Mouse (Mus musculus): Measurements from ENCODE around the gene Astl. TPM values are rescaled to one million over a fixed set of nuclear protein-coding genes. Genes with fewer than 3 reads are reported as not detected.

Gene Astl
- polyA plus RNA-seq, 1 experiment from 2014 or later: not detected

DNA sequence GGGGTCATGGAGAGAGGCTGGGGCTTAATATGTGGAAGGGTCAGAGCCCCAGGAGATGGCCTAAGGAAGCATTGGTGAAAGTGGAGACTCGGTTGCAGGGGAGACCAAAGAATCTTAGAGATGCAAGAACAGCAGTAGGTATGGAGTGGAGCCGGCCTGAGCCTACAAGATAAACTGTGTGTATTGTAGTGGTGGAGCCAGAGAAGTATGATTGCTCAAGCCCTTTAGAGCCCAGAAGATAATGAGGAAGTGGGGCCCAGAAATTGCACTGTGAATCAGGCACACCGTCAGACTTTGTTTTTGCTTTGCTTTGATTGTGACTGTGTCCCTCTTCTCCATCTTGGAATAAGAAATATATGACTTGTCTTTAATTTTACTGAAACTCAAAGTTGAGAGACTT, 52.9 kb downstream of the Astl start:
- H3K4me2 ChIP-seq: no peak overlapping the region
- peaks cover 3% of the 10 kb centered on the region; the same call in 1 of the 2 replicates for H3K4me1 ChIP-seq (replicated peaks)
- no peaks in the 10 kb centered on the region for H3K36me3 ChIP-seq
- H3K27me3 ChIP-seq: no peaks in the 10 kb centered on the region
- 68% methylated on average over 3 of the region's 3 CpGs for WGBS
- H3K9me3 ChIP-seq: no peaks in the 10 kb centered on the region
- no peak overlapping the region for H3K27ac ChIP-seq
- H3K9ac ChIP-seq: no peak overlapping the region
- ATAC-seq (ENCODE audit: low FRiP score): no peak
- H3K4me3 ChIP-seq: no peak overlapping the region

DNA sequence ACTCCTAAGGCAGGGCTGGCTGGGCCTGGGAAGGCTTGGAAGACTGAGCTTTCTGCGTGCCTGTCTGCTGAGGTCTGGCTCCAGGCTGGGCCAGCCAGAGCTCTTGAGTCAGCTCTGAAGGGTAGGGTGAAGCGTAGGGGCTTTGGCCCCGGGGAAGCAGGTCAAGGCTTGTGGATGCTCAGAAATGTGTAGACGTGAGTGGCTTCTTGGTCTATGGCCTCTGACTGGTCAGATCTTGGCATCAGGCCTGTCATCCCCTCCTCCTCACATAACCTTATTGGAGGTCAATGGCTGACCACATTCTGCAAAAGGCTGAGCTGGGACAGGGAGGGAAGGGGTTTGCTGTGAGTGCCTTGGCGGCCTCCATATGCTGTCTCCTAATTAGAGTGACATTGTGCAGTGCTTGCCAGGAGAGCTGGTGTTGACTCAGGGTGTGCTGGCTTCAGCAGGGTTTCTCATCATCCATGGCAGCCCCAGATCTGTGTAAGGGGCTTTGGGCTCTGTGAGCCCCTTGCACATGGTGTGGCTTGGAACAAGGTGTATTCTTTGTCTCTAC, 56.2 kb downstream of the Astl start:
- WGBS: 86% methylated on average over 5 of the region's 5 CpGs
- H3K36me3 ChIP-seq: no peaks in the 10 kb centered on the region

DNA sequence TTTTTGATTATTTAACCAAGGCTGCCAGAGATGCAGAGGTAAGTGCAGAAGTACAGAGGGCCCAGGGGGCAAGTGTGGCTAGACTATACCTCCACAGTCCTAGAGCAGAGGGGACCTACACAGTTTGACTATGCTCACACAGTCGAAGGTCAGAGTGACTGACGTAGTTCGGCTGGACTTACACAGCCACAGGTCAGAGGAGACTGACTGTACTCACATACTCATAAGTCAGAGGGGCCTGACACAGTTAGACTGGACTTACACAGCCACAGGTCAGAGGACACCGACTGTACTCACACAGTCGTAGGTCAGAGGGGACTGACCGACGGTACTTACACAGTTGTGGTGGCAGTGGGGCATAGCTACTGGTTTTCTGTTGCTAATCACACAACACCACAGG, 60.3 kb downstream of the Astl start:
- H3K4me2 ChIP-seq: no peak overlapping the region
- no peak overlapping the region for H3K9ac ChIP-seq
- H3K27me3 ChIP-seq: no peaks in the 10 kb centered on the region
- no peak for ATAC-seq (ENCODE audit: low FRiP score)
- H3K4me1 ChIP-seq (replicated peaks): no peaks in the 10 kb centered on the region
- H3K36me3 ChIP-seq: no peaks in the 10 kb centered on the region
- no peaks in the 10 kb centered on the region for H3K9me3 ChIP-seq
- no peak overlapping the region for H3K4me3 ChIP-seq
- WGBS: 94% methylated on average over 7 of the region's 7 CpGs
- no peak overlapping the region for H3K27ac ChIP-seq

More for the DNA sequence above, 56.2 kb downstream of the Astl start:
- ATAC-seq (ENCODE audit: low FRiP score): no peak
- Histone ChIP-seq H3K4me3 (no peak overlapping the region), H3K27ac (no peak overlapping the region), H3K9me3 (no peaks in the 10 kb centered on the region), H3K27me3 (no peaks in the 10 kb centered on the region), H3K4me1 (replicated peaks) (peaks cover 3% of the 10 kb centered on the region; the same call in 1 of the 2 replicates), H3K9ac (no peak overlapping the region), H3K4me2 (no peak overlapping the region)

Other genes with a start within 250 kb of the Astl start
- 20.2 and 21.1 TPM in 2 replicates for gene Ncaph, start 204.7 kb upstream of the Astl start, polyA plus RNA-seq (2015; fragmentation: Nextera tagmentation; extraction: Ambion mirVana)
- 11.4 and 13.1 TPM in 2 replicates for gene Itpripl1, start 195.2 kb upstream of the Astl start, polyA plus RNA-seq (2015; fragmentation: Nextera tagmentation; extraction: Ambion mirVana)
- gene 1810024B03Rik, start 130.4 kb upstream of the Astl start, polyA plus RNA-seq (2015; fragmentation: Nextera tagmentation; extraction: Ambion mirVana): 1.7 and 2.0 TPM in 2 replicates
- gene Snrnp200, start 130.3 kb upstream of the Astl start, polyA plus RNA-seq (2015; fragmentation: Nextera tagmentation; extraction: Ambion mirVana): 51.0 and 53.7 TPM in 2 replicates
- gene Ciao1, start 90.8 kb upstream of the Astl start, polyA plus RNA-seq (2015; fragmentation: Nextera tagmentation; extraction: Ambion mirVana): 60.7 and 66.8 TPM in 2 replicates
- 49.0 TPM in 2 replicates for gene Tmem127, start 90.7 kb upstream of the Astl start, polyA plus RNA-seq (2015; fragmentation: Nextera tagmentation; extraction: Ambion mirVana)
- gene Stard7, start 68.4 kb upstream of the Astl start, polyA plus RNA-seq (2015; fragmentation: Nextera tagmentation; extraction: Ambion mirVana): 74.2 and 79.5 TPM in 2 replicates
- 7.1 and 7.2 TPM in 2 replicates for gene Dusp2, start 2.5 kb upstream of the Astl start, polyA plus RNA-seq (2015; fragmentation: Nextera tagmentation; extraction: Ambion mirVana)
- gene Adra2b, start 24.6 kb downstream of the Astl start, polyA plus RNA-seq (2015; fragmentation: Nextera tagmentation; extraction: Ambion mirVana): 0.47 and 0.55 TPM in 2 replicates
- gene Gpat2, start 86.6 kb downstream of the Astl start, polyA plus RNA-seq (2015; fragmentation: Nextera tagmentation; extraction: Ambion mirVana): 0.09 and 0.12 TPM in 2 replicates
- 33.3 and 37.1 TPM in 2 replicates for gene Fahd2a, start 105.9 kb downstream of the Astl start, polyA plus RNA-seq (2015; fragmentation: Nextera tagmentation; extraction: Ambion mirVana)
- 3.6 and 4.8 TPM in 2 replicates for gene Kcnip3, start 183.5 kb downstream of the Astl start, polyA plus RNA-seq (2015; fragmentation: Nextera tagmentation; extraction: Ambion mirVana)
- 0.10 TPM in 1 of 2 replicates, not detected in the other for gene Prom2, start 202.8 kb downstream of the Astl start, polyA plus RNA-seq (2015; fragmentation: Nextera tagmentation; extraction: Ambion mirVana)
- 8.0 and 8.7 TPM in 2 replicates for gene Zfp661, start 248.5 kb downstream of the Astl start, polyA plus RNA-seq (2015; fragmentation: Nextera tagmentation; extraction: Ambion mirVana)
- 152 and 158 TPM in 2 replicates for gene Mrps5, start 248.6 kb downstream of the Astl start, polyA plus RNA-seq (2015; fragmentation: Nextera tagmentation; extraction: Ambion mirVana)